Mouse (Mus musculus): ENCODE data around the gene Lima1.

DNA sequence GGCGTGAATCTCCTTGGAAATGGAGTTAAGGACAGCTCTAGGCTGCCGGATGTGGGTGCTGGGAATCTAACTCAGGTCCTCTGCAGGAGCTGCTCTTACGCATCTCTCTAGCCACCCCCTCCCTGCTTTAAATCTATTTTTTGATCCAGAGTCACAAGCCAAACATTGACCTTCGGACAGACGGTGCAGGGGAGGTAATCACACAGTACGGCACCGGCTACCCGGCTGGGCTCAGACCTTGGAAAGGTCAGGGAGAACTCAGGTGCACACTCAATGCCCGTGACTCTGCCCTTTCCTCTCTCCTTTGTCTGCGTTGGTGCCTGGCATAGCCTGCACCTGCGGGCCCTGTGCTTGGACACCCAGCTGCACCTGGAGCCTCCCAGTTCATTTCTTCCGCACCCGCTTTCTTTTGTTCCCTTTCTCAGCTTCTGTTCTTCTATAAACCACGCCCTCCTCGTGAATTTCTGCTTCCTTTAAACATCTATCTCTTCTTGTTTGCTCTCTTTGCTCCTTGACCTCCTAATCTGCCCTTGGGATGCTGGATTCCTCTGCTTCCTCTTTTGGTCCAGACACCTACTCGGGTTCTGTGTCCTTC is 82.9 kb downstream of the Lima1 start:
- TF ChIP-seq CTCF (IDR thresholded peaks at IDR 0.05) (no peak), EP300 (IDR thresholded peaks at IDR 0.05) (no peak)
